Mouse (Mus musculus): Measurements from ENCODE around the gene Kcnj8. TPM values are rescaled to one million over a fixed set of nuclear protein-coding genes. Genes with fewer than 3 reads are reported as not detected.

Kcnj8 gene
- polyA plus RNA-seq, 1 experiment from 2014 or later: 2.7 TPM

GRCm38 (mm10) chr6:142577801-142578200 is 6.4 kb upstream of the Kcnj8 start:
- H3K4me3 ChIP-seq (ENCODE audit: low read depth, low read length): no peak overlapping the region
- 72% methylated on average over 6 of the region's 6 CpGs for WGBS

GRCm38 (mm10) chr6:142572876-142573275 is 1.5 kb upstream of the Kcnj8 start:
- Histone ChIP-seq H3K9me3 (ENCODE audit: control insufficient read depth, low read length) (no peaks in the 10 kb centered on the region), H3K9ac (ENCODE audit: low read depth, low read length) (no peak overlapping the region), H3K4me3 (ENCODE audit: low read depth, low read length) (no peak overlapping the region), H3K27ac (ENCODE audit: low read depth, low read length) (no peak overlapping the region), H3K4me2 (no peak overlapping the region), H3K4me1 (replicated peaks; ENCODE audit: control insufficient read depth, insufficient read depth, low read length) (peaks cover 3% of the 10 kb centered on the region; the same call in 1 of the 2 replicates), H3K36me3 (ENCODE audit: control insufficient read depth, insufficient read depth, low read length) (no peaks in the 10 kb centered on the region), H3K27me3 (replicated peaks; ENCODE audit: control insufficient read depth, insufficient read depth, low read length) (peaks cover 40% of the 10 kb centered on the region)
- ATAC-seq (replicated peaks; ENCODE audit: low FRiP score) (no peak), DNase-seq (ENCODE audit: low spot score) (no peak)
- 37% methylated on average over 6 of the region's 6 CpGs for WGBS

More at GRCm38 (mm10) chr6:142577801-142578200, 6.4 kb upstream of the Kcnj8 start:
- Histone ChIP-seq H3K9ac (ENCODE audit: low read depth, low read length) (no peak overlapping the region), H3K27me3 (replicated peaks; ENCODE audit: control insufficient read depth, insufficient read depth, low read length) (peaks cover 4% of the 10 kb centered on the region), H3K27ac (ENCODE audit: low read depth, low read length) (no peak overlapping the region), H3K36me3 (ENCODE audit: control insufficient read depth, insufficient read depth, low read length) (no peaks in the 10 kb centered on the region), H3K4me1 (replicated peaks; ENCODE audit: control insufficient read depth, insufficient read depth, low read length) (no peaks in the 10 kb centered on the region), H3K4me2 (no peak overlapping the region), H3K9me3 (ENCODE audit: control insufficient read depth, low read length) (no peaks in the 10 kb centered on the region)
- ATAC-seq (replicated peaks; ENCODE audit: low FRiP score): no peak
- DNase-seq (ENCODE audit: low spot score): no peak

GRCm38 (mm10) chr6:142571629-142572360 is 381 bp upstream of the Kcnj8 start:
- DNase-seq (ENCODE audit: low spot score): no peak

GRCm38 (mm10) chr6:142570046-142570770 is 1.2 kb downstream of the Kcnj8 start:
- H3K4me1 ChIP-seq (replicated peaks; ENCODE audit: control insufficient read depth, insufficient read depth, low read length): peaks cover 3% of the 10 kb centered on the region; the same call in 1 of the 2 replicates
- DNase-seq (ENCODE audit: low spot score): no peak

More at GRCm38 (mm10) chr6:142571629-142572360, 381 bp upstream of the Kcnj8 start:
- Histone ChIP-seq H3K9me3 (ENCODE audit: control insufficient read depth, low read length) (no peaks in the 10 kb centered on the region), H3K4me2 (peak overlapping the region; percentile 63), H3K27me3 (replicated peaks; ENCODE audit: control insufficient read depth, insufficient read depth, low read length) (peaks cover 40% of the 10 kb centered on the region), H3K4me3 (ENCODE audit: low read depth, low read length) (peak overlapping the region; percentile 49), H3K36me3 (ENCODE audit: control insufficient read depth, insufficient read depth, low read length) (no peaks in the 10 kb centered on the region), H3K9ac (ENCODE audit: low read depth, low read length) (no peak overlapping the region), H3K27ac (ENCODE audit: low read depth, low read length) (no peak overlapping the region), H3K4me1 (replicated peaks; ENCODE audit: control insufficient read depth, insufficient read depth, low read length) (peaks cover 3% of the 10 kb centered on the region; the same call in 1 of the 2 replicates)
- no peak for ATAC-seq (replicated peaks; ENCODE audit: low FRiP score)
- WGBS: 5% methylated on average over 21 of the region's 21 CpGs

GRCm38 (mm10) chr6:142568713-142569357 is 2.6 kb downstream of the Kcnj8 start:
- no peaks in the 10 kb centered on the region for H3K9me3 ChIP-seq (ENCODE audit: control insufficient read depth, low read length)
- peaks cover 3% of the 10 kb centered on the region; the same call in 1 of the 2 replicates for H3K4me1 ChIP-seq (replicated peaks; ENCODE audit: control insufficient read depth, insufficient read depth, low read length)
- DNase-seq (ENCODE audit: low spot score) (no peak), ATAC-seq (replicated peaks; ENCODE audit: low FRiP score) (no peak)
- H3K27ac ChIP-seq (ENCODE audit: low read depth, low read length): no peak overlapping the region
- H3K9ac ChIP-seq (ENCODE audit: low read depth, low read length): no peak overlapping the region
- H3K36me3 ChIP-seq (ENCODE audit: control insufficient read depth, insufficient read depth, low read length): no peaks in the 10 kb centered on the region
- no peak overlapping the region for H3K4me2 ChIP-seq
- peaks cover 40% of the 10 kb centered on the region for H3K27me3 ChIP-seq (replicated peaks; ENCODE audit: control insufficient read depth, insufficient read depth, low read length)
- H3K4me3 ChIP-seq (ENCODE audit: low read depth, low read length): no peak overlapping the region
- 47% methylated on average over 7 of the region's 7 CpGs for WGBS

More at GRCm38 (mm10) chr6:142570046-142570770, 1.2 kb downstream of the Kcnj8 start:
- no peak overlapping the region for H3K27ac ChIP-seq (ENCODE audit: low read depth, low read length)
- no peaks in the 10 kb centered on the region for H3K9me3 ChIP-seq (ENCODE audit: control insufficient read depth, low read length)
- no peak for ATAC-seq (replicated peaks; ENCODE audit: low FRiP score)
- H3K9ac ChIP-seq (ENCODE audit: low read depth, low read length): no peak overlapping the region
- WGBS: 14% methylated on average over 30 of the region's 30 CpGs
- H3K27me3 ChIP-seq (replicated peaks; ENCODE audit: control insufficient read depth, insufficient read depth, low read length): peaks cover 40% of the 10 kb centered on the region
- H3K4me3 ChIP-seq (ENCODE audit: low read depth, low read length): peak overlapping the region; percentile 27
- no peaks in the 10 kb centered on the region for H3K36me3 ChIP-seq (ENCODE audit: control insufficient read depth, insufficient read depth, low read length)
- H3K4me2 ChIP-seq: peak overlapping the region; percentile 63

- 26% methylated on average over 5 of the region's 5 CpGs for WGBS
- Histone ChIP-seq H3K27me3 (replicated peaks; ENCODE audit: control insufficient read depth, insufficient read depth, low read length) (peaks cover 33% of the 10 kb centered on the region), H3K4me3 (ENCODE audit: low read depth, low read length) (no peak overlapping the region), H3K27ac (ENCODE audit: low read depth, low read length) (no peak overlapping the region), H3K4me2 (no peak overlapping the region), H3K9me3 (ENCODE audit: control insufficient read depth, low read length) (no peaks in the 10 kb centered on the region), H3K9ac (ENCODE audit: low read depth, low read length) (no peak overlapping the region), H3K4me1 (replicated peaks; ENCODE audit: control insufficient read depth, insufficient read depth, low read length) (peaks cover 3% of the 10 kb centered on the region; the same call in 1 of the 2 replicates), H3K36me3 (ENCODE audit: control insufficient read depth, insufficient read depth, low read length) (no peaks in the 10 kb centered on the region)
- no peak for DNase-seq (ENCODE audit: low spot score)
- ATAC-seq (replicated peaks; ENCODE audit: low FRiP score): no peak
Measured at GRCm38 (mm10) chr6:142567452-142567851, 4.0 kb downstream of the Kcnj8 start.

GRCm38 (mm10) chr6:142564746-142565145 is 6.7 kb downstream of the Kcnj8 start:
- no peaks in the 10 kb centered on the region for H3K36me3 ChIP-seq (ENCODE audit: control insufficient read depth, insufficient read depth, low read length)
- H3K4me3 ChIP-seq (ENCODE audit: low read depth, low read length): no peak overlapping the region
- no peaks in the 10 kb centered on the region for H3K9me3 ChIP-seq (ENCODE audit: control insufficient read depth, low read length)
- no peaks in the 10 kb centered on the region for H3K4me1 ChIP-seq (replicated peaks; ENCODE audit: control insufficient read depth, insufficient read depth, low read length)
- WGBS: 93% methylated on average over 3 of the region's 3 CpGs
- H3K9ac ChIP-seq (ENCODE audit: low read depth, low read length): no peak overlapping the region
- no peak for ATAC-seq (replicated peaks; ENCODE audit: low FRiP score)
- no peak overlapping the region for H3K27ac ChIP-seq (ENCODE audit: low read depth, low read length)
- no peak for DNase-seq (ENCODE audit: low spot score)
- no peak overlapping the region for H3K4me2 ChIP-seq
- peaks cover 9% of the 10 kb centered on the region for H3K27me3 ChIP-seq (replicated peaks; ENCODE audit: control insufficient read depth, insufficient read depth, low read length)

GRCm38 (mm10) chr6:142561151-142561550 is 10.3 kb downstream of the Kcnj8 start:
- DNase-seq (ENCODE audit: low spot score): no peak
- H3K4me3 ChIP-seq (ENCODE audit: low read depth, low read length): no peak overlapping the region
- no peaks in the 10 kb centered on the region for H3K9me3 ChIP-seq (ENCODE audit: control insufficient read depth, low read length)
- H3K36me3 ChIP-seq (ENCODE audit: control insufficient read depth, insufficient read depth, low read length): no peaks in the 10 kb centered on the region
- H3K4me1 ChIP-seq (replicated peaks; ENCODE audit: control insufficient read depth, insufficient read depth, low read length): no peaks in the 10 kb centered on the region
- H3K4me2 ChIP-seq: no peak overlapping the region
- no peak overlapping the region for H3K27ac ChIP-seq (ENCODE audit: low read depth, low read length)
- no peak overlapping the region for H3K9ac ChIP-seq (ENCODE audit: low read depth, low read length)
- H3K27me3 ChIP-seq (replicated peaks; ENCODE audit: control insufficient read depth, insufficient read depth, low read length): no peaks in the 10 kb centered on the region
- no peak for ATAC-seq (replicated peaks; ENCODE audit: low FRiP score)
- WGBS: 55% methylated on average over 1 of the region's 1 CpGs
